Mouse (Mus musculus) small intestine, adult 2 months (tissue): Measurements from ENCODE around the gene Cth.

Experiments used
- CTCF ChIP-seq: fragments of 200-500 bp; IDR thresholded peaks from 2 replicates; pipeline ENCODE4 v1.5.1; 2012; ENCODE audit warnings: low read depth, mild to moderate bottlenecking, control low read depth, inconsistent platforms, low read length, moderate library complexity, mixed read lengths; ENCODE audit not compliant: insufficient replicate concordance, insufficient read length; ENCODE audit errors: extremely low read depth
- POLR2A ChIP-seq: fragments of 200-500 bp; IDR thresholded peaks from 2 replicates; pipeline ENCODE4 v1.6.1; 2012; ENCODE audit warnings: low read depth, mild to moderate bottlenecking, control low read depth, inconsistent platforms, low read length, moderate library complexity

DNA sequence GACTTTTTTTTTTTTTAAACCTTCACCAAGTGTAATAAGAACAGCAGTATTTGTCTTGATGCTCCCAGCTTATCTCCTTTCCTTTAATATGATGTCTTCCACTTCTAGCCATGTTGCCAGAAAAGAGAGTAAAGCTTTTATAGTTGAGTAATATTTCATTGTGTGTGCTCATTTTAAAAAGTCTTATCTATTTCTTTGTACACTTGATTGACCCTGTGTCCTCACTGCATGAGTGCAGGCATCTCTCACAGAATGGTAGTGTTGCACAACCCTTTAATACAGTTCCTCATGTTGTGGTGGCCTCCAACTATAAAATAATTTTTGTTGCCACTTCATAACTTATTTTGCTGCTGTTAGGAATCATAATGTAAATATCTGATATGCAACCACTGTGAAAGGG is 32.4 kb upstream of the Cth start:
- no peak for TF ChIP-seq POLR2A
- TF ChIP-seq CTCF = no peak
